Mouse (Mus musculus): Measurements from ENCODE around the gene Mapkapk3. TPM values are rescaled to one million over a fixed set of nuclear protein-coding genes. Genes with fewer than 3 reads are reported as not detected.

The Mapkapk3 gene
- total and polyA plus RNA-seq, 3 experiments, result 26.1 to 36.0 (median 29.0) TPM

DNA sequence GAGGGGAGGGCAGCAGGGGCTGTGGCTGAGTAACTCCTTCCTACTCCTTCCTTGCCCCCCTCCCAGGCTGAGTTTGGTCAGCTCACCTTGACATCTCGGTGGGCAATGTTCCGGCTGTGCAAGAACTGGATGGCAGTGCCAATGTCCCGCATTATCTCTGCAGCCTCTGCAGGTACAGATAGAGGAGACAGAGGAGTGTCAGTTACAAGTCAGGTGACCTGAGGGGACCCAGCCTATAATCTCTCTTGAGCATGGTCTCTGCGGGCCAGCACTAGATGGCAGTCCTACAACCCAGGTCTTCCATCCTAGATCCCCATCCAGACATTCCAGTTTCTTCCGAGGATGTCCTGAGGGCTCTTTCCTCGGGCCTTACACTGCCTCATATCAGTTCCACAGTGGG is 27.9 kb downstream of the Mapkapk3 start:
- Histone ChIP-seq H3K27me3 (ENCODE audit: control insufficient read depth, insufficient read depth, low read length) (no peaks in the 10 kb centered on the region), H3K4me1 (ENCODE audit: control insufficient read depth, insufficient read depth, low read length) (peaks cover 3% of the 10 kb centered on the region), H3K36me3 (ENCODE audit: control insufficient read depth, insufficient read depth, low read length) (peaks cover 2% of the 10 kb centered on the region; the same call in 1 of the 2 replicates), H3K79me2 (replicated peaks; ENCODE audit: control insufficient read depth, insufficient read depth, low read length) (no peaks in the 10 kb centered on the region), H3K9ac (ENCODE audit: low read depth, low read length) (no peak overlapping the region), H3K4me3 (no peak overlapping the region), H3K27ac (no peak overlapping the region)
- WGBS, result 66% methylated on average over 6 of the region's 6 CpGs
- intact Hi-C loops (cut with DNase I), result no loop called here
- no peak for TF ChIP-seq EP300 (IDR thresholded peaks at IDR 0.05; ENCODE audit: insufficient read depth, low read depth, low read length)
- TF ChIP-seq CTCF (IDR thresholded peaks at IDR 0.05), result no peak
- TF ChIP-seq POLR2A (IDR thresholded peaks at IDR 0.05; ENCODE audit: insufficient read depth, low read depth, low read length), result no peak
- no peak for DNase-seq

DNA sequence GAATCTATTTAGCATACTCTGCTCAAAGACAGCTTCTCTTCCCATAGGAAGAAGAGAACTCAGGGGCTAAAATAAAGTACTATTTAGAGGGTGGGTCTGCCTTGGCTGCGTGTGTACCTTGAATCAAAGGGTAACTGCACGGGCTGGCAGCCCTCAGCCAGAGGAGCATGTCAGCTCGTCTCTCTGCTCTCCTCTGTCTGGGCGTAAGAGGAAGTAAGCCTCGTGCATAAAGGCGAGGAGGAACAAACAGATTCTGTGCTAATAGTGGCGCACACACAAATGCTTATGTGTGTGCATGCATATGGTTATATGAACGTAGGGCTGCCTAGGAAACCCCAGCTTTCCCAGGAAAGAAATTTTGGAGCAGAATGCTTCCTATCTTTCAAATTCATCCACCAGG is 28.8 kb downstream of the Mapkapk3 start:
- Histone ChIP-seq H3K27ac (no peak overlapping the region), H3K4me1 (ENCODE audit: control insufficient read depth, insufficient read depth, low read length) (peaks cover 3% of the 10 kb centered on the region), H3K27me3 (ENCODE audit: control insufficient read depth, insufficient read depth, low read length) (no peaks in the 10 kb centered on the region), H3K36me3 (ENCODE audit: control insufficient read depth, insufficient read depth, low read length) (peaks cover 2% of the 10 kb centered on the region; the same call in 1 of the 2 replicates), H3K4me3 (no peak overlapping the region), H3K9ac (ENCODE audit: low read depth, low read length) (no peak overlapping the region), H3K79me2 (replicated peaks; ENCODE audit: control insufficient read depth, insufficient read depth, low read length) (no peaks in the 10 kb centered on the region)
- no peak for TF ChIP-seq POLR2A (IDR thresholded peaks at IDR 0.05; ENCODE audit: insufficient read depth, low read depth, low read length)
- intact Hi-C loops (cut with DNase I), result no loop called here
- WGBS, result 65% methylated on average over 8 of the region's 8 CpGs
- no peak for DNase-seq

DNA sequence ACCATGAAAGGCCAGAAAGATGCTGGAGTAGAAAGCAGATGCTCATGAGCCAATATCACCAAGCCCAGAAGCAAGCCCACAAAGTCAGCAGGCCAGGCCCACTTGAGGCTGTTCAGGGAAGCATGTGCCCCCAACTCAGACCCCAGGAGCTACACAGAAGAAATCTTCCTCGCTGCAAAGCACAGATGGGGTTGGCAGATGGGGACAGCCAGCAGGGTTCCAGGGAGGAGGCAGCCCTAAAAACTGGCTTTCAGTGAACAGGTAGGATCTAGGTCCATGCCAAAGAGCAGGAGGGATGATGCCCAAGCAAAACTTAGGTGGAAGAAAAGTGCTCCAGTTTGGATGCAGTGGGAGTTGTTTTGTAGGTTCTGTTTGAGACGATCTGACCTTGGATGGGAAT is 29.2 kb downstream of the Mapkapk3 start:
- H3K27ac ChIP-seq, result no peak overlapping the region
- intact Hi-C loops (cut with DNase I), result no loop called here
- H3K9ac ChIP-seq (ENCODE audit: low read depth, low read length), result no peak overlapping the region
- peaks cover 3% of the 10 kb centered on the region for H3K4me1 ChIP-seq (ENCODE audit: control insufficient read depth, insufficient read depth, low read length)
- H3K36me3 ChIP-seq (ENCODE audit: control insufficient read depth, insufficient read depth, low read length), result peaks cover 2% of the 10 kb centered on the region; the same call in 1 of the 2 replicates
- TF ChIP-seq EP300 (IDR thresholded peaks at IDR 0.05; ENCODE audit: insufficient read depth, low read depth, low read length) (no peak), POLR2A (IDR thresholded peaks at IDR 0.05; ENCODE audit: insufficient read depth, low read depth, low read length) (no peak), CTCF (IDR thresholded peaks at IDR 0.05) (no peak)
- H3K79me2 ChIP-seq (replicated peaks; ENCODE audit: control insufficient read depth, insufficient read depth, low read length), result no peaks in the 10 kb centered on the region
- 71% methylated on average over 2 of the region's 2 CpGs for WGBS
- DNase-seq, result no peak
- no peaks in the 10 kb centered on the region for H3K27me3 ChIP-seq (ENCODE audit: control insufficient read depth, insufficient read depth, low read length)
- no peak overlapping the region for H3K4me3 ChIP-seq

- peaks cover 2% of the 10 kb centered on the region; the same call in 1 of the 2 replicates for H3K36me3 ChIP-seq (ENCODE audit: control insufficient read depth, insufficient read depth, low read length)
- peak overlapping the region; percentile 72 for H3K27ac ChIP-seq
- no peaks in the 10 kb centered on the region for H3K27me3 ChIP-seq (ENCODE audit: control insufficient read depth, insufficient read depth, low read length)
- peaks cover 4% of the 10 kb centered on the region for H3K4me1 ChIP-seq (ENCODE audit: control insufficient read depth, insufficient read depth, low read length)
- TF ChIP-seq EP300 (IDR thresholded peaks at IDR 0.05; ENCODE audit: insufficient read depth, low read depth, low read length), result no peak
- TF ChIP-seq CTCF (IDR thresholded peaks at IDR 0.05), result no peak
- TF ChIP-seq POLR2A (IDR thresholded peaks at IDR 0.05; ENCODE audit: insufficient read depth, low read depth, low read length), result no peak
- 19% methylated on average over 6 of the region's 6 CpGs for WGBS
- H3K4me3 ChIP-seq, result no peak overlapping the region
- intact Hi-C loops (cut with DNase I), result loop anchor here (10.0 kb wide), 1 partner anchor 95 kb away; no protein-coding TSS in a partner anchor
- DNase-seq, result no peak
- no peaks in the 10 kb centered on the region for H3K79me2 ChIP-seq (replicated peaks; ENCODE audit: control insufficient read depth, insufficient read depth, low read length)
- no peak overlapping the region for H3K9ac ChIP-seq (ENCODE audit: low read depth, low read length)
These were observed 30.1 kb downstream of the Mapkapk3 start for GRCm38 (mm10) chr9:107259571-107259970.

DNA sequence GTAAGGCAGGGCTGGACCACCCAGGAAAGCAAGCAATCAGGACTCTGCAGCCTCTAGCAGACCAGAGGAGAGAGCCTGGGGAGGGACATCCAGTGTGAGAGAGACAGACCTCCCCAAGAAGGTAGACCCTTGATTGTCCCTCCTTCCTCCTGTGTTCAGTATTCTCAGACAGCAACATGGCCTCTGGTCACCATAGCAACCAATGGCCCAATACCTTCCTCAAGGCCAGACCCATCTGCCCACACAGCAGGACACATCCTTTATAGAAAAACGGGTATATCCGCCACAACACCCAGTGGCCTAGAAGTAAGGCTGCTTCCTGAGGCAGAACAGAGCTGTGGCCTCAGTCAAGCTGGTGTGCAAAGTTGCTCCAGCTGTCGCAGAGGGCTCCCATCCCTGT is 34.1 kb downstream of the Mapkapk3 start:
- H3K79me2 ChIP-seq (replicated peaks; ENCODE audit: control insufficient read depth, insufficient read depth, low read length), result no peaks in the 10 kb centered on the region
- no peak for DNase-seq
- H3K36me3 ChIP-seq (ENCODE audit: control insufficient read depth, insufficient read depth, low read length), result peaks cover 2% of the 10 kb centered on the region; the same call in 1 of the 2 replicates
- H3K27ac ChIP-seq, result peak overlapping the region; percentile 84
- TF ChIP-seq EP300 (IDR thresholded peaks at IDR 0.05; ENCODE audit: insufficient read depth, low read depth, low read length) (no peak), POLR2A (IDR thresholded peaks at IDR 0.05; ENCODE audit: insufficient read depth, low read depth, low read length) (no peak), CTCF (IDR thresholded peaks at IDR 0.05) (no peak)
- peaks cover 4% of the 10 kb centered on the region for H3K4me1 ChIP-seq (ENCODE audit: control insufficient read depth, insufficient read depth, low read length)
- no peak overlapping the region for H3K4me3 ChIP-seq
- H3K9ac ChIP-seq (ENCODE audit: low read depth, low read length), result no peak overlapping the region
- H3K27me3 ChIP-seq (ENCODE audit: control insufficient read depth, insufficient read depth, low read length), result no peaks in the 10 kb centered on the region
- intact Hi-C loops (cut with DNase I), result loop anchor here (10.0 kb wide), 1 partner anchor 91 kb away; no protein-coding TSS in a partner anchor
- 68% methylated on average over 3 of the region's 3 CpGs for WGBS

DNA sequence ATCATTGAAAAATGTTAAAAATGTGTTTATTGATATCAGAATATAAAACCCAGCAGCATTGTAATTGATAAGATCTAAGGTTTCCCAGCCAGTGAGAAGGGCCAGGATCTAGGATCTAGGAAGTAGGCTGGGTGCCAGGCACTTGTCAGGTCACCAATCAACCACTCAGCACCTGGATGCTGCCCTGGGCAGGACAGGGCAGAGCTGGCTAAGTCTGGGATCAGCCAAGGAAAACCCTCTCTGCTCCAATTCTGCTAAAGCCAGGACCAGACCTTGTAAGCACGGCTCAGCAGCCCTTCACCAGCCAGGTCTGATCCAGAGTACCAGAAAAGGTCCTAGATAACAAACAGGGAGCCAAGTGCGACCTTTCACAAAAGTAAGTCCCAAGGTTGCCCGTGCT is 34.8 kb downstream of the Mapkapk3 start:
- peaks cover 2% of the 10 kb centered on the region; the same call in 1 of the 2 replicates for H3K36me3 ChIP-seq (ENCODE audit: control insufficient read depth, insufficient read depth, low read length)
- no peak overlapping the region for H3K9ac ChIP-seq (ENCODE audit: low read depth, low read length)
- DNase-seq, result no peak
- H3K27me3 ChIP-seq (ENCODE audit: control insufficient read depth, insufficient read depth, low read length), result no peaks in the 10 kb centered on the region
- intact Hi-C loops (cut with DNase I), result loop anchor here (10.0 kb wide), 1 partner anchor 90 kb away; no protein-coding TSS in a partner anchor
- peak overlapping the region; percentile 84 for H3K27ac ChIP-seq
- no peaks in the 10 kb centered on the region for H3K79me2 ChIP-seq (replicated peaks; ENCODE audit: control insufficient read depth, insufficient read depth, low read length)
- no peak overlapping the region for H3K4me3 ChIP-seq
- no peak for TF ChIP-seq CTCF (IDR thresholded peaks at IDR 0.05)
- no peak for TF ChIP-seq EP300 (IDR thresholded peaks at IDR 0.05; ENCODE audit: insufficient read depth, low read depth, low read length)
- TF ChIP-seq POLR2A (IDR thresholded peaks at IDR 0.05; ENCODE audit: insufficient read depth, low read depth, low read length), result no peak
- WGBS, result 63% methylated on average over 3 of the region's 3 CpGs
- peaks cover 4% of the 10 kb centered on the region for H3K4me1 ChIP-seq (ENCODE audit: control insufficient read depth, insufficient read depth, low read length)

All from heart, adult 2 months (tissue).